Mouse (Mus musculus) forebrain, embryonic 13.5 days (tissue): Measurements from ENCODE around the gene Eml3. TPM values are rescaled to one million over a fixed set of nuclear protein-coding genes. Genes with fewer than 3 reads are reported as not detected.
"Not testable (repeated sequence)": the region's sequence is repeated elsewhere in the genome, so short reads cannot be mapped to it uniquely, and the experiment has no call there.

Experiments
- ATAC-seq: fragments of 200-750 bp; cut with Nextera tagmentation; 2 replicates; pipeline ENCODE4 v1.8.0; 2017
- H3K27ac ChIP-seq: fragments of 300-500 bp; sonication (generic); 2 replicates; pipeline ENCODE4 v1.5.1; 2015; ENCODE audit warnings: inconsistent platforms, mild to moderate bottlenecking, moderate library complexity
- H3K27me3 ChIP-seq: fragments of 300-500 bp; sonication (generic); 2 replicates; pipeline ENCODE4 v1.6.1; 2015; ENCODE audit warnings: mild to moderate bottlenecking, inconsistent platforms
- H3K36me3 ChIP-seq: fragments of 300-500 bp; sonication (generic); 2 replicates; pipeline ENCODE4 v1.6.1; 2015; ENCODE audit warnings: mild to moderate bottlenecking, inconsistent platforms; ENCODE audit not compliant: poor library complexity, severe bottlenecking
- H3K4me1 ChIP-seq: fragments of 300-500 bp; sonication (generic); 2 replicates; pipeline ENCODE4 v1.6.1; 2015; ENCODE audit warnings: inconsistent platforms
- H3K4me2 ChIP-seq: fragments of 300-500 bp; sonication (generic); 2 replicates; pipeline ENCODE4 v1.6.1; 2015; ENCODE audit warnings: inconsistent platforms, mild to moderate bottlenecking, moderate library complexity
- H3K4me3 ChIP-seq: fragments of 300-500 bp; sonication (generic); 2 replicates; pipeline ENCODE4 v1.5.1; 2015; ENCODE audit warnings: mild to moderate bottlenecking, inconsistent platforms
- H3K9ac ChIP-seq: fragments of 300-500 bp; sonication (generic); 2 replicates; pipeline ENCODE4 v1.6.1; 2015; ENCODE audit warnings: mild to moderate bottlenecking, inconsistent platforms
- H3K9me3 ChIP-seq: fragments of 300-500 bp; sonication (generic); replicated peaks from 2 replicates; pipeline ENCODE4 v1.6.1; 2016; ENCODE audit warnings: inconsistent platforms
- WGBS: fragments of 180-500 bp; shearing (Covaris S2); methylation state at CpG from one replicate; pipeline ENCODE4 v1.1.7; 2015; 5-methylcytosine and 5-hydroxymethylcytosine counted together
- polyA plus RNA-seq: library from polyadenylated mRNA; unstranded; fragments of >200 nt; fragmentation: Nextera tagmentation; extraction: Ambion mirVana; gene quantifications from 2 replicates; pipeline ENCODE4 v1.2.1, GENCODE M21; 2015

Eml3 gene
- polyA plus RNA-seq, 1 experiment from 2014 or later, result 9.6 TPM

GRCm38 (mm10) chr19:8896231-8896630, 33.1 kb upstream of the Eml3 start:
- peaks cover 29% of the 10 kb centered on the region for H3K36me3 ChIP-seq
- H3K27ac ChIP-seq, ATAC-seq, H3K27me3 ChIP-seq, H3K9ac ChIP-seq, H3K4me3 ChIP-seq, H3K4me2 ChIP-seq, H3K9me3 ChIP-seq: not testable (repeated sequence)
- WGBS, result 90% methylated on average over 5 of the region's 5 CpGs
- peaks cover 32% of the 10 kb centered on the region for H3K4me1 ChIP-seq

- H3K4me2 ChIP-seq, result peak overlapping the region; percentile 91
Measured at GRCm38 (mm10) chr19:8897211-8897864, 32.0 kb upstream of the Eml3 start.

GRCm38 (mm10) chr19:8897865-8898495, 31.4 kb upstream of the Eml3 start, which contains the start of gene Ganab:
Ganab (plus strand) TSS chr19:8898071.
- H3K4me3 ChIP-seq, result peak within 1 kb of the TSS; percentile 97
- no peaks in the 10 kb centered on the region for H3K9me3 ChIP-seq
- no peaks in the 10 kb centered on the region for H3K27me3 ChIP-seq
- WGBS, result under 1% methylated on average over 53 of the region's 53 CpGs
- H3K27ac ChIP-seq, result peak within 1 kb of the TSS; percentile 85
- peak within 1 kb of the TSS; percentile 91 for H3K4me2 ChIP-seq
- ATAC-seq, result peak; percentile 99
- peak within 1 kb of the TSS; percentile 96 for H3K9ac ChIP-seq
- peaks cover 36% of the 10 kb centered on the region for H3K36me3 ChIP-seq
- H3K4me1 ChIP-seq, result peaks cover 32% of the 10 kb centered on the region

More at GRCm38 (mm10) chr19:8897211-8897864, 32.0 kb upstream of the Eml3 start:
- Histone ChIP-seq H3K4me3 (peak overlapping the region; percentile 97), H3K27ac (peak overlapping the region; percentile 85), H3K9ac (peak overlapping the region; percentile 96), H3K4me1 (peaks cover 32% of the 10 kb centered on the region), H3K36me3 (peaks cover 31% of the 10 kb centered on the region)
- WGBS, result 25% methylated on average over 21 of the region's 21 CpGs
- peak; percentile 60 for ATAC-seq
- H3K27me3 ChIP-seq, H3K9me3 ChIP-seq: not testable (repeated sequence)

- H3K4me1 ChIP-seq, result peaks cover 28% of the 10 kb centered on the region
- H3K27ac ChIP-seq, result peak overlapping the region; percentile 77
- peak overlapping the region; percentile 97 for H3K4me3 ChIP-seq
- H3K9me3 ChIP-seq, result no peaks in the 10 kb centered on the region
- H3K27me3 ChIP-seq, result no peaks in the 10 kb centered on the region
- peaks cover 42% of the 10 kb centered on the region for H3K36me3 ChIP-seq
- ATAC-seq, result no peak
- H3K4me2 ChIP-seq, result peak overlapping the region; percentile 91
- H3K9ac ChIP-seq, result peak overlapping the region; percentile 96
- 16% methylated on average over 13 of the region's 13 CpGs for WGBS
Measured at GRCm38 (mm10) chr19:8898576-8898975, 30.8 kb upstream of the Eml3 start.

GRCm38 (mm10) chr19:8899079-8899478, 30.3 kb upstream of the Eml3 start:
- H3K9ac ChIP-seq, result peak overlapping the region; percentile 96
- H3K9me3 ChIP-seq, result no peaks in the 10 kb centered on the region
- WGBS, result 61% methylated on average over 3 of the region's 3 CpGs
- no peak for ATAC-seq
- H3K36me3 ChIP-seq, result peaks cover 46% of the 10 kb centered on the region
- peak overlapping the region; percentile 91 for H3K4me2 ChIP-seq
- H3K4me3 ChIP-seq, result peak overlapping the region; percentile 97
- peaks cover 23% of the 10 kb centered on the region for H3K4me1 ChIP-seq
- H3K27ac ChIP-seq, result no peak overlapping the region
- H3K27me3 ChIP-seq, result no peaks in the 10 kb centered on the region

- Histone ChIP-seq H3K4me1 (peaks cover 12% of the 10 kb centered on the region), H3K36me3 (peaks cover 61% of the 10 kb centered on the region), H3K4me3 (no peak overlapping the region), H3K27ac (no peak overlapping the region), H3K27me3 (no peaks in the 10 kb centered on the region), H3K9ac (no peak overlapping the region), H3K9me3 (no peaks in the 10 kb centered on the region), H3K4me2 (no peak overlapping the region)
- no peak for ATAC-seq
- WGBS, result 96% methylated on average over 5 of the region's 5 CpGs
Measured at GRCm38 (mm10) chr19:8903412-8903811, 25.9 kb upstream of the Eml3 start.

- Histone ChIP-seq H3K9me3 (no peaks in the 10 kb centered on the region), H3K9ac (no peak overlapping the region), H3K36me3 (peaks cover 97% of the 10 kb centered on the region), H3K27me3 (no peaks in the 10 kb centered on the region), H3K4me2 (no peak overlapping the region), H3K4me3 (no peak overlapping the region), H3K4me1 (no peaks in the 10 kb centered on the region), H3K27ac (no peak overlapping the region)
- WGBS, result 87% methylated on average over 6 of the region's 6 CpGs
- no peak for ATAC-seq
Measured at GRCm38 (mm10) chr19:8908531-8908930, 20.8 kb upstream of the Eml3 start.

- Histone ChIP-seq H3K9ac (no peak overlapping the region), H3K4me1 (no peaks in the 10 kb centered on the region), H3K4me2 (no peak overlapping the region), H3K9me3 (no peaks in the 10 kb centered on the region), H3K4me3 (no peak overlapping the region), H3K27me3 (no peaks in the 10 kb centered on the region), H3K27ac (no peak overlapping the region), H3K36me3 (peaks cover 100% of the 10 kb centered on the region)
- ATAC-seq, result no peak
- WGBS, result 95% methylated on average over 5 of the region's 5 CpGs
Measured at GRCm38 (mm10) chr19:8911810-8912209, 17.5 kb upstream of the Eml3 start.

- Histone ChIP-seq H3K4me2 (no peak overlapping the region), H3K4me1 (no peaks in the 10 kb centered on the region), H3K27me3 (no peaks in the 10 kb centered on the region), H3K9me3 (no peaks in the 10 kb centered on the region), H3K9ac (no peak overlapping the region), H3K4me3 (no peak overlapping the region), H3K36me3 (peaks cover 80% of the 10 kb centered on the region), H3K27ac (no peak overlapping the region)
- WGBS, result 92% methylated on average over 3 of the region's 3 CpGs
- ATAC-seq, result no peak
Measured at GRCm38 (mm10) chr19:8914212-8914611, 15.1 kb upstream of the Eml3 start.

GRCm38 (mm10) chr19:8919000-8919399, 10.4 kb upstream of the Eml3 start:
- no peak for ATAC-seq
- Histone ChIP-seq H3K4me2 (no peak overlapping the region), H3K27me3 (no peaks in the 10 kb centered on the region), H3K27ac (no peak overlapping the region), H3K36me3 (peaks cover 32% of the 10 kb centered on the region), H3K4me3 (no peak overlapping the region), H3K9ac (no peak overlapping the region), H3K4me1 (peaks cover 15% of the 10 kb centered on the region), H3K9me3 (no peaks in the 10 kb centered on the region)
- 91% methylated on average over 3 of the region's 3 CpGs for WGBS

- H3K4me3 ChIP-seq, result peak overlapping the region; percentile 80
- H3K9ac ChIP-seq, result no peak overlapping the region
- H3K27ac ChIP-seq, result 0 out of 2 replicates have a peak overlapping the region, but pooled peaks have one; percentile 74
- H3K9me3 ChIP-seq, result no peaks in the 10 kb centered on the region
- peak overlapping the region; percentile 71 for H3K4me2 ChIP-seq
- ATAC-seq, result peak; percentile 1; the same call in 1 of the 2 replicates
- 77% methylated on average over 6 of the region's 6 CpGs for WGBS
- peaks cover 25% of the 10 kb centered on the region for H3K36me3 ChIP-seq
- peaks cover 15% of the 10 kb centered on the region for H3K4me1 ChIP-seq
- no peaks in the 10 kb centered on the region for H3K27me3 ChIP-seq
Measured at GRCm38 (mm10) chr19:8919684-8920072, 9.7 kb upstream of the Eml3 start.

- peak within 1 kb of the TSS; percentile 74 for H3K27ac ChIP-seq
- H3K4me3 ChIP-seq, result peak within 1 kb of the TSS; percentile 80
- peak; percentile 98 for ATAC-seq
- 3% methylated on average over 38 of the region's 50 CpGs for WGBS
- H3K9me3 ChIP-seq, result no peaks in the 10 kb centered on the region
- H3K4me2 ChIP-seq, result peak within 1 kb of the TSS; percentile 71
- peaks cover 15% of the 10 kb centered on the region for H3K4me1 ChIP-seq
- H3K36me3 ChIP-seq, result peaks cover 21% of the 10 kb centered on the region
- peak within 1 kb of the TSS; percentile 84 for H3K9ac ChIP-seq
- H3K27me3 ChIP-seq, result no peaks in the 10 kb centered on the region
Measured at GRCm38 (mm10) chr19:8920073-8920736, 9.1 kb upstream of the Eml3 start, which contains the start of gene B3gat3. B3gat3 (plus strand) TSS chr19:8920374.
